Mouse (Mus musculus) pancreas, adult 10 weeks (tissue): ENCODE data around the gene Dnajb2. TPM values are rescaled to one million over a fixed set of nuclear protein-coding genes. Genes with fewer than 3 reads are reported as not detected.

ENCODE experiments used
- polyA plus RNA-seq: library from polyadenylated mRNA; stranded (reverse); fragments of 350-450 nt; fragmentation: Illumina TruSeq; extraction: RNeasy Lipid Tissue Mini Kit (QIAGEN cat#74804); gene quantifications from one replicate; pipeline ENCODE4 v1.2.3, GENCODE M21; 2015; ENCODE audit warnings: low read depth, low replicate concordance; ENCODE audit not compliant: insufficient read depth

The Dnajb2 gene
- 13.9 TPM for polyA plus RNA-seq

GRCm38 (mm10) chr1:75236117-75237050 lies at the start of gene Dnajb2:
Gene Dnajb2 (plus strand): TSS chr1:75236406.

GRCm38 (mm10) chr1:75191622-75192402 lies 44.4 kb upstream of the Dnajb2 start, which contains the start of the genes Ankzf1 and Atg9a:
Gene Ankzf1 (plus strand): TSS chr1:75192151.
Gene Atg9a (minus strand): TSS chr1:75192196.

GRCm38 (mm10) chr1:75210136-75211087 lies 25.8 kb upstream of the Dnajb2 start, which contains the start of the genes Glb1l and Stk16:
Gene Glb1l (minus strand): TSS chr1:75210813.
Gene Stk16 (plus strand): TSS chr1:75210838.

GRCm38 (mm10) chr1:75219531-75219930 lies 16.7 kb upstream of the Dnajb2 start, which contains the start of gene Tuba4a:
Gene Tuba4a (minus strand): TSS chr1:75219865.

GRCm38 (mm10) chr1:75231664-75232152 lies 4.5 kb upstream of the Dnajb2 start, which contains the start of gene A630095N17Rik:
Gene A630095N17Rik (minus strand): TSS chr1:75232102.

GRCm38 (mm10) chr1:75264091-75264880 lies 28.1 kb downstream of the Dnajb2 start, which contains the start of gene Ptprn:
Gene Ptprn (minus strand): TSS chr1:75264502.

GRCm38 (mm10) chr1:75278228-75278627 lies 42.0 kb downstream of the Dnajb2 start, which contains the start of gene Resp18:
Gene Resp18 (minus strand): TSS chr1:75278415.

Other genes starting within 250 kb of the Dnajb2 start
- gene Nhej1, start 111.2 kb upstream of the Dnajb2 start, polyA plus RNA-seq = 1.1 TPM
- 1.2 TPM for gene Slc23a3, start 102.5 kb upstream of the Dnajb2 start, polyA plus RNA-seq
- 19.2 TPM for gene Cnppd1, start 93.7 kb upstream of the Dnajb2 start, polyA plus RNA-seq
- gene Retreg2, start 93.6 kb upstream of the Dnajb2 start, polyA plus RNA-seq = 24.8 TPM
- gene Zfand2b, start 67.8 kb upstream of the Dnajb2 start, polyA plus RNA-seq = 12.2 TPM
- gene Abcb6, start 56.0 kb upstream of the Dnajb2 start, polyA plus RNA-seq = 14.2 TPM
- 9.4 TPM for gene Ankzf1, start 44.3 kb upstream of the Dnajb2 start, polyA plus RNA-seq
- 7.1 TPM for gene Atg9a, start 44.2 kb upstream of the Dnajb2 start, polyA plus RNA-seq
- gene Glb1l, start 25.6 kb upstream of the Dnajb2 start, polyA plus RNA-seq = 4.2 TPM
- 22.9 TPM for gene Stk16, start 25.6 kb upstream of the Dnajb2 start, polyA plus RNA-seq
- gene Tuba4a, start 16.5 kb upstream of the Dnajb2 start, polyA plus RNA-seq = 23.9 TPM
- not detected for gene A630095N17Rik, start 4.3 kb upstream of the Dnajb2 start, polyA plus RNA-seq
- gene Ptprn, start 28.1 kb downstream of the Dnajb2 start, polyA plus RNA-seq = 16.1 TPM
- gene Resp18, start 42.0 kb downstream of the Dnajb2 start, polyA plus RNA-seq = 153 TPM
- 22.2 TPM for gene Dnpep, start 81.6 kb downstream of the Dnajb2 start, polyA plus RNA-seq
- 10.5 TPM for gene Des, start 123.9 kb downstream of the Dnajb2 start, polyA plus RNA-seq
- gene Speg, start 138.9 kb downstream of the Dnajb2 start, polyA plus RNA-seq = 4.0 TPM
- gene Gmppa, start 199.5 kb downstream of the Dnajb2 start, polyA plus RNA-seq = 102 TPM
- not detected for gene Asic4, start 214.0 kb downstream of the Dnajb2 start, polyA plus RNA-seq
- gene Chpf, start 242.9 kb downstream of the Dnajb2 start, polyA plus RNA-seq = 8.8 TPM
- gene Tmem198, start 243.1 kb downstream of the Dnajb2 start, polyA plus RNA-seq = 0.55 TPM